Mouse (Mus musculus): ENCODE results near the gene Mrpl38. TPM values are rescaled to one million over a fixed set of nuclear protein-coding genes. Genes with fewer than 3 reads are reported as not detected.

The Mrpl38 gene
- total and polyA plus RNA-seq, 3 experiments, result 102 to 167 (median 108) TPM

GRCm38 (mm10) chr11:116111067-116111466 lies 27.6 kb downstream of the Mrpl38 start:
- no peak for DNase-seq

DNA sequence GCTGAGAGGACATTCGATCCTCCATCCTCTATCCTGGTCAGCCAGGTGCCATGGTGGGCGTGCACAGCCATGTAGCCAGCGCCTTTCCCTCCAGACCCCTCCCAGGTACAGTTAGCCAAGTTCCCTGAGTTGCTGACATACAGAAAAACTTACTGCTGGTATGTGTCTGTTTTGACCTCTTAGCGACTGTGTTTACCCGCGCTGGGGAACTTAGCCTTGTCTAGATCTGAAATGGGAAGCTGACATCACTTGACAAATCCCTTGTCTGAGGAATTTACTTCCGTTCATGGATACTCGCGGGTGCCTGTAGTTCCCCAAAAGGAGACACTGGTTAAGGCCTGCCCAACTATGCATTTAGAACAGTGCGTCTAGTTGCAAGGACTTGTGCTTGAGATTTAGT lies 28.1 kb downstream of the Mrpl38 start:
- no peak for DNase-seq

- DNase-seq, result peak; percentile 88
Observed at GRCm38 (mm10) chr11:116110131-116110530, 28.5 kb downstream of the Mrpl38 start.

DNA sequence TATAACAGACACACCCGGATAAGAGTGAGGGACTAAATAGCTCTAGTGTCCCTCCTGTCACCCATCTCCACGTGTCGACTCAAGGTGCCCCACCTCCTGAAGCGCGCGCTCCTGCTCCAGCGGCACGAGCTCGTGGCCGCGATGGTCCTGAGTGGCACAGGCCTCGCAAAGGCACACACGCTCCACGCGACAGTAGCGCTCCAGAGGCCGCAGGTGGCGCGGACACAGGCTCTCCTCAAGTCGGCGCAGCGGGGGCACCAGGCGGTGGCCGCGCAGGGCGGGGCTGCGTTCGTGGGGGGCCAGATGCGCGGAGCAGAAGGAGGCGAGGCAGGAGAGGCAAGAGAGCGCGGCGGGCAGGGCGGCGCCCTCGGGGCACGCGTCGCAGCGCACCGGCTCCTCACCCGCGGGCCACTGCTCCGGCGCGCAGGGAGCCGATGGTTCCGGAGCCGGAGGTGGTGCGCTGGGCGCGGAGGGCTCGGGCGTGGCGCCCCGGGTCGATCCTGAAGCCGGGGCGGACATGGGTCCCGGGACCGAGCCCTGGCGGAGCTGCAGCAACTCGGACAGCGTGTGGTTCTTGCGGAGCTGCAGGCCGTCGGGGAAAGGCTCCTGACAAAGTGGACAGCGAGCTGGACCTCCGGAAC lies 29.1 kb downstream of the Mrpl38 start:
- DNase-seq, result peak; percentile 60

DNA sequence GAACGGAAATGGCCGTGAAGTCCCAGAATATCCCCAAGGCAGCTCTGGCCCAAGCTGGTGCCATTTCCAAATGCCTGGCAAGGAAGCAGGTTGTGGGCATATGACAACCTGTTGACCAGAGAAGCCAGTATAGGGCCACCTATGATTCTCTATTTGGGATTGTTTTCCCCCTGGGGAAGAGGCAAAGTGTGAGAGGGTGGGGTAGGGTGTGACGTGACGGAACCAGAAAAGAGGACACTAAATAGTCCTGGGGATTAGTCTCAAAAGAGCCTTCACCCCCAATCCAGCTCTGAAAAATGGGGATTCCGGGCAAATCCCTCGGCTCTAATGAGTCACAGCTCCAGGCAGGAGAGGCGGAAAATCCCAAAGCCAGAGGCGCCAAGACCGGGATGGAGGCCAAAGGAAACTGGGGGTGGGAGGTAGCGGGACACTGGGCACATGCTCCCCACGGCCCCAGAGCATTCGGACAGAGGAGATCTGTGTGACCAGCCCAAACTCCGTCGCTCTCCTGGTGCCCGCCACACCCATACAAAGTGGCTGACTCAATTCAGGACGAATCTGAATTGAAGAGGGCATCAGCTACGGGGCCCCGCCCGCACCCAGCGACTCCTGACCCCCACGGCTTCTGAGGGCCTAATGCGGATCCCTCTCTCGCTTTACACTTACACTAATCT lies 30.1 kb downstream of the Mrpl38 start:
- peak; percentile 80 for DNase-seq

- DNase-seq, result no peak
Observed at GRCm38 (mm10) chr11:116107777-116108285, 30.8 kb downstream of the Mrpl38 start.

DNA sequence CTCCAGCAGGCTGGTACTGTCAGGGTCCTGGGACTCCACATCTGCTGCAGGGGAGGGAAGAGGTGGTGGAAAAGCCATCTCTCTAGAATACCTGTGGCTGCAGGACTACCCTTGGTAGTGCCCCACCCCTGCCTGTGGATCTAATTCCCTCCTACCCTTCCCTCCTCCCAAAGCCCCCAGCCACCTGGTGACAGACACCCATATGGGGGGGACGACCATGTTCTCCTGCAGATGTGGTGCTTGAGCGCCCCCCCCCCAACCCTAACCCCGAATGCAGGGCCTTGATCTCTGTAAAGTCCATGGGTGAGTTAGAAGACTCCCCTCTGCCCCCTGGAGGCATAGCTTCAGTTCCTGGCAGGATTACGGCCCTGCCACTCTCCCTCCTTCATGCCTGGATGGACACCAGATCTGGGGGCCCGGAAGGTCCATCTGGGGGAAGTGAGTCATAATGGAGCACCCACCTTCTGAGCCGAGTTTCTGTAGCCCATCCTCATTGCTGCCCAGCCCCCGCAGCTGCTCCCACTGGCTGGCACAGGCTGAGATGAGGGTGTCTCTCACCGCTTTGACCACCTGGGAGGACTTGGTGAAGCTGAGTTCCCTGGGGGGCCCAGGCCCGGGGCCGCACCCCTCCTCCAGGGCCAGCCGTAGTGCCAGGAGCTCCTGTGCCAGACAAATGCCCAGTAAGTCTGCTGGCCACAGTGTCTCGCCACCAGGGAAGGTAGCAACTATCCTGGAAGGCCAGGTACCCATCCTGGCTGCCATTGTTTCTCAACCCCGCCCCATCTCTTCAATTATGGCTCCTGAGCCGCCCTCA lies 31.5 kb downstream of the Mrpl38 start:
- DNase-seq, result no peak

DNA sequence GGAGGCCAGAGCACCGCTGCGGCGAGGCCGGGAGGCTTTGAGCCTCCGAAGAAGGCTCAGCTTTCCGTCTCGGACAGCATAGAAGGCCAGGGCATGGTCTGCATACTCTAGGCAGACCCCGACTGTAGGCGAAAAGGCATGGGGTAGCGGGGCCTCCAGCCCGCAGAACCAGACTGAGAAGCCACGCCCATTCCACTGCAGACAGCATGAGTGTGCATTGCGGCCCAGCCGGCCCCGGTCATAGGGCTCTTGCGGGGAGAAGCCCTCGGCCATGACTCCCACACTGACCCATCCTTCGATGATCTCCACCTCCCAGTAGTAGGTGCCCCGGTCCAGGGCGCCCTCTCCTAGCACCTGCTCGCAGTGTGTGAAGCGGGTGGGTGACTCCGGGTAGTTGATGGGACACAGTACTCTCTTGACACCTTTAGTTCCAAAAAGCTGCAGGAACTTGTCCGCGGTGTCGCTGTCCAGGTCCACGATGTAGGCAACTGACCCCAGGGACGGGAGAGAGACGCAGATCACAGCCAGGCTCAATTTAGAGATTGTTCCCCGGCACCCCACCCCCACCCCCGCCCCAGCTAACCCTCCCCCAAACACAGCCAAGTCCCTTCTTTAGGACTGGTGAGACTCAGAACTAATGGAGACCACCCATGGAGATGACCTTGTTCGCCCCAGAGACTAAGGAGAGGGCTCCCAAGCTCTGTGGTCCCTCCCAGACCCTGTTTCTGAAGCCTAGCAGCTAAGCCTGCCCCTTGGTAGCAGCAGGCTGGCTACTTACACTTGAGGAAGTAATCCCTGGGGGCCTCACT lies 32.3 kb downstream of the Mrpl38 start:
- DNase-seq, result no peak

DNA sequence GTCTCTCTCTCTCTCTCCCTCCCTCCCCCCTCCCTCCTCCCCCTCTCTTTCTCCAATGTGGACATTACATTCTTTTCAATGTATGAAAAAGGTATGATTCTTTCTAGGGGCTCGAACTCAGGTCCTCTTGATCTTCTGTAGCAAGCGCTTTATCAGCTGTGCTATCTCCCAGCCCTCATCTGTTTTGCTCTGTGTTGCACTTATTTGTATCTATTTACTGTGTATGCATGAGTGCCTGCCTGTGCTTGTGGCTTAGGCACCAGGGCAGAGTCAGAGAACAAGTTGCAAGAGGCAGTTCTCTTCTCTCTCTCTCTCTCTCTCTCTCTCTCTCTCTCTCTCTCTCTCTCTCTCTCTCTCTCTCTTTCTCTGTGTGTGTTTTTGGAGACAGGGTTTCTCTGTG lies 33.6 kb downstream of the Mrpl38 start:
- no peak for DNase-seq

DNA sequence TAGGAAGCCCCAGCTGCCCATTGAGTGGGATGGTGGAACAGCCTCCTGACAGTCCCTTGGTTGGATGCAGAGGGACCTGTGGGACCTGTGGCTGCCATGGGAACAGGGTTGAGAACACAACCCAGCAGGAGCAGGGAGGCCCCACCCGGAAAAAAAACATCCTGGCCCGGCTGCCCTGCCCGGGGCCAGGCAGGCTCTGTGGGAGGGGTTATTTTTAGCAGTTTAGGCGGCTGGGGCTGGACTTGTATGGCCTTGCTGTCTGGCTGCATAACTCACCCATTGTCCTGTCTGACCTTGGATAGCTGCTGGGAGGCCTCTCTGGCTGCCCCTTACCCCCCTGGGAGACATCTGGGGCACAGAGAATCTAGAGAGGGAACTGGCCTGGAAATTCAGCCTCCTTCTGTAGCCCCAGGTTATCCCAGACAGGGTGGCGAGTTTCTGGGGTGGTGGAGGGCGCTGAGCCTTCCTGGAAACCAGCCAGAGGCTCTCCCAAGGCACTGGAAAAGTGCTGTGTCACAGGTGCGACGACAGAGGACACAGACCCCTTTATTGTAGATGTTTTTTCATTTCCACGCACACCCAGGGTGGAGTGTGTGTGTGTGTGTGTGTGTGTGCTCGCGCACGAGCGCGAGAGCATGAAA lies 34.5 kb downstream of the Mrpl38 start:
- DNase-seq, result peak; percentile 89

DNA sequence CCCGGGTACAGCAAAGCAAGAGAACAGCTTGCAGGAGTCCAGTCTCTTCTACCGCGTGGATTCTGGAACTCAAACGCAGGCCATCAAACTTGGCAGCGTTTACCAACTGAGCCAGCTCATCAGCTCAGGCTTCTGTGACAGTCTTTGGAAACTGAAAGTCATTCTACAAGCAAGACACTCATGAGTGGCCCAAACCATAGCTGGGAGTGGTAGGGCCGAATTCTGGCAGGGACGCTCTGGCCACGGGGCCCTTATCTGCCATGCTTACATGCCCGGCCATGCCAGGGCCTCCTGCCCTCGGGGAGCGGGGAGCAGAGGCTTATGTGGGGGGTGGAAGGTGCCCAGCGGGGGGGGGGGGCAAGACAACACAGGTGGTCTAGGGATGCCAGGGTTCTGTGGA lies 35.1 kb downstream of the Mrpl38 start:
- peak; percentile 55 for DNase-seq

- DNase-seq, result no peak
Observed at GRCm38 (mm10) chr11:116102472-116102871, 36.2 kb downstream of the Mrpl38 start.

DNA sequence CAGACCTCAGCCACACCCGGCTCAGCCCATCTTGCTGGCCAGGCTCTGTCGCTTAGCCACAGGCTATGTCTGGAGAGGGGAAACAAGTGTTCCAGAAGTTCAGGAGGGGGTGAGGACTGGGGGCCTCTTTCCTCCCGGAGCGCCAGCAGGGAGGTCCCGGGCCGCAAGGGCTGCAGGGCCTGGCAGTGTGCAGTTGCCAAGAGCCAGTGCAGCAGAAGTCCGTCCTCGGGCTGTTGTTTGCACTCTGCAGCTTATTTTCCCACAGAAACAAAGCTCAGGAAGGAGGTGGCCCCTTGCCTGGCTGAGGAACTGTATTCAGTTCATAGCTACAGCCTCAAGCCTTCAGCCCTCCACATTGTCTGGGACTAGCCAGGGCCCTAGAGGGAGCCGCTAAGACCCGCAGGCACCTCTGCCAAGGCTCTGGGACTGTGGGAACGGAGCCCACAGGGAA lies 36.7 kb downstream of the Mrpl38 start:
- DNase-seq, result peak; percentile 38

GRCm38 (mm10) chr11:116100839-116101238 lies 37.8 kb downstream of the Mrpl38 start:
- DNase-seq, result no peak

- DNase-seq, result peak; percentile 38
Observed at GRCm38 (mm10) chr11:116100385-116100784, 38.3 kb downstream of the Mrpl38 start.

DNA sequence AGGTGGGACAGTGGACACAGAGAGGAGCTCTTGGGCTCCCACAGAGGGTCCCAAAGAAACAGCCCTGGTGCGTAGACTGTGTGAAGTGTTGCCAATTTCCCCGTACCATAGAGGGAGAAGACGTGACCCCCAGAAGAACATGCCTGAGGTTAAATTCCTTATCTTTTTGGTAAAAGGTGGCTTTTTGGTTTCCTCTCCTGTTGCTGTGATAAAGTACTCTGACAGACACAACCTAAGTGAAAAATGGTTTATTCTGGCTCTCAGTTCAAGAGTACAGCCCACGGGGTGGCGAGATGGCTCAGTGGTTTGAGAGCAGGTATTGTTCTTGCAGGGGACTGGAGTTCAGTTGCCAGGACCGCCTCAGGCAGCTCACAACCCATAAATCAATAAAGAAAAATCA lies 39.2 kb downstream of the Mrpl38 start:
- no peak for DNase-seq

GRCm38 (mm10) chr11:116098711-116099460 lies 39.8 kb downstream of the Mrpl38 start:
- DNase-seq, result peak; percentile 9

- DNase-seq, result no peak
Observed at GRCm38 (mm10) chr11:116096213-116097108, 42.2 kb downstream of the Mrpl38 start.

DNA sequence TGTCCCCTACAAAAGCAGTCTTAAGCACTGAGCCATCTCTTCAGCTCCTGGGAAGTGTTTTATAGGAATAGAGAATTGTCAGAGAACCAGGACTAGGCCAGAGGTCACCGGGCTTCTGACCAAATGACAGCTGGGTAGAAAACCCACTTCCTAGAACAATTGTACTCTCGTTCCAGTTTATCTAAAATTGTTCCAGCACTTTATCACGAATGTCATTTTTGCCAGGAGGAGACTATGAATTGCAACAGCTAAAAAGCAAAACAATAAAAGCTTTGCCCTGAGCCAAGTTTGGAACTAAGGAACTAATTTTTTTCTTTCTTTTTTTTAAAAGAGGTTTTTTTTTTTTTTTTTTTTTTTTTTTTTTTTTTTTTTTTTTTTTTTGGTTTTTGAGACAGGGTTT lies 43.1 kb downstream of the Mrpl38 start:
- DNase-seq, result peak; percentile 81
